Comparison of ENCODE assay signal across 20 mouse cellular contexts in the genomic region with DNA sequence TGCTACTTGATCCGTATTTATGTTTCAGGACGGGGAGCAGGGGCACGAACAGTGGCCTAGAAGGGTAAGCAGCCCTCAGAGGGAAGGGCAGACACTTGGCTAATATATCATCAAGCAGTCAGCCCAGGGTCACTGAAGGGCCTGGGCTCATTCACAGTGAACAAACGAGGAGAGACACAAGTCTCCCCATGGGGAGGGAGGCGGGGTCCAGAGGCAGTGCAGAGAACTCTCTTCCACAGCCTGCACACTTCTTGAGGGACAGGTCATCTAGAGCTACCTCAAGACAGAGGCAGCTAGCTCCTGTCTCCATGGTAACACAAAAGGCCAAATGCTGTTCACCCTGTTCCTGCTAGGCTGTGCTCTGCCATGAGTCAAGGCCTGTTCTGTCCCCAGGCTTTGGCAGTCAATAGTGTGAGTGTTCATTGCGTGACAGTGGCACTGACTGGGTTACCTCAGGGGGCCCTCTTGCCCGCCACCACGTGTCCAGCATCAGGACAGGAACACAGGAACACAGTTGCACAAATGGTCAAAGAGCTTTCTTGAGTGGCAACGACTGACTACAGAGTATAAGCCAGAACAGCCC.
DNase-seq lines count a peak whose midpoint lies in the region; ATAC-seq and TF ChIP-seq lines count a peak whose summit lies in the region.
"Had no signal": no experiment of that assay in that cellular context is flagged by ENCODE, and none has a peak within 500 bp of the region (broad histone marks: within the 10 kb centered on the region; RNA-seq: fewer than 3 reads in every experiment).

No protein-coding gene starts in this region.

- 0 out of 2 replicates have a peak, but pooled peaks cover 4% of the 10 kb centered on the region for H3K36me3 ChIP-seq in kidney, embryonic 16.5 days (ENCODE audit: insufficient read depth, low read length)
- H3K36me3 ChIP-seq in embryonic facial prominence, embryonic 10.5 days (replicated peaks), result peaks cover 24% of the 10 kb centered on the region
- no peaks in the 10 kb centered on the region for H3K36me3 ChIP-seq in neural tube, embryonic 11.5 days (ENCODE audit: control insufficient read depth, insufficient read depth, low read length)
- H3K36me3 ChIP-seq in intestine, postnatal 0 days (ENCODE audit: control insufficient read depth, insufficient read depth), result peaks cover 17% of the 10 kb centered on the region

- no peak for TF ChIP-seq CTCF in intestine, postnatal 0 days (IDR thresholded peaks at IDR 0.05; ENCODE audit: low read depth)

- no peak overlapping the region for H3K4me3 ChIP-seq in kidney, embryonic 16.5 days (ENCODE audit: low read length)
- H3K4me3 ChIP-seq in embryonic facial prominence, embryonic 10.5 days, result no peak overlapping the region
- H3K4me3 ChIP-seq in neural tube, embryonic 11.5 days (ENCODE audit: low read depth, low read length), result no peak overlapping the region
- no peak overlapping the region for H3K4me3 ChIP-seq in intestine, postnatal 0 days (ENCODE audit: low read depth, low read length)
- H3K4me3 ChIP-seq: heart, embryonic 13.5 days; megakaryocyte, embryonic 14.5 days had no signal

- peaks cover 20% of the 10 kb centered on the region; the same call in 1 of the 2 replicates for H3K4me1 ChIP-seq in kidney, embryonic 16.5 days (ENCODE audit: insufficient read depth, low read length)
- H3K4me1 ChIP-seq in embryonic facial prominence, embryonic 10.5 days, result peaks cover 60% of the 10 kb centered on the region
- peaks cover 6% of the 10 kb centered on the region for H3K4me1 ChIP-seq in neural tube, embryonic 11.5 days (ENCODE audit: control insufficient read depth, insufficient read depth, low read length)
- no peaks in the 10 kb centered on the region for H3K4me1 ChIP-seq in intestine, postnatal 0 days (replicated peaks; ENCODE audit: control insufficient read depth, insufficient read depth, low read length)

- no peak overlapping the region for H3K27ac ChIP-seq in kidney, embryonic 16.5 days (ENCODE audit: low read length)
- H3K27ac ChIP-seq in embryonic facial prominence, embryonic 10.5 days (replicated peaks), result 0 out of 2 replicates have a peak overlapping the region, but pooled peaks have one; percentile 8
- no peak overlapping the region for H3K27ac ChIP-seq in neural tube, embryonic 11.5 days (ENCODE audit: low read depth, low read length)
- no peak overlapping the region for H3K27ac ChIP-seq in intestine, postnatal 0 days (ENCODE audit: low read depth, low read length)
- H3K27ac ChIP-seq: heart, embryonic 13.5 days had no signal

- H3K27me3 ChIP-seq in kidney, embryonic 16.5 days (ENCODE audit: insufficient read depth, low read length), result no peaks in the 10 kb centered on the region
- no peaks in the 10 kb centered on the region for H3K27me3 ChIP-seq in embryonic facial prominence, embryonic 10.5 days (replicated peaks; ENCODE audit: low read depth, poor library complexity, severe bottlenecking)
- no peaks in the 10 kb centered on the region for H3K27me3 ChIP-seq in neural tube, embryonic 11.5 days (ENCODE audit: control insufficient read depth, insufficient read depth, low read length)
- H3K27me3 ChIP-seq in intestine, postnatal 0 days (replicated peaks; ENCODE audit: control insufficient read depth, insufficient read depth, low read length), result no peaks in the 10 kb centered on the region
- H3K27me3 ChIP-seq: heart, embryonic 13.5 days had no signal

- no peak overlapping the region for H3K4me2 ChIP-seq in kidney, embryonic 16.5 days (replicated peaks; ENCODE audit: low read depth, low read length)
- no peak overlapping the region for H3K4me2 ChIP-seq in neural tube, embryonic 11.5 days (ENCODE audit: low read depth)
- no peak overlapping the region for H3K4me2 ChIP-seq in intestine, postnatal 0 days (replicated peaks; ENCODE audit: low read depth)
- H3K4me2 ChIP-seq: heart, embryonic 13.5 days had no signal

- 43% methylated on average over 9 of the region's 9 CpGs for WGBS in kidney, embryonic 16.5 days
- WGBS in embryonic facial prominence, embryonic 10.5 days, result 65% methylated on average over 9 of the region's 9 CpGs
- WGBS in neural tube, embryonic 11.5 days, result 33% methylated on average over 9 of the region's 9 CpGs
- WGBS in intestine, postnatal 0 days, result 66% methylated on average over 9 of the region's 9 CpGs

- H3K9me3 ChIP-seq in kidney, embryonic 16.5 days (ENCODE audit: low read length), result no peaks in the 10 kb centered on the region
- H3K9me3 ChIP-seq in embryonic facial prominence, embryonic 10.5 days, result no peaks in the 10 kb centered on the region
- no peaks in the 10 kb centered on the region for H3K9me3 ChIP-seq in neural tube, embryonic 11.5 days (ENCODE audit: control insufficient read depth, low read length)
- H3K9me3 ChIP-seq in intestine, postnatal 0 days (ENCODE audit: control insufficient read depth), result no peaks in the 10 kb centered on the region
- H3K9me3 ChIP-seq: heart, embryonic 13.5 days had no signal

- DNase-seq in cerebellum, adult 11-12 months, result peak; percentile 2
- no peak for DNase-seq in cerebellum, postnatal 10 days
- no peak for DNase-seq in kidney, postnatal 36 days
- no peak for DNase-seq in embryonic facial prominence, embryonic 10.5 days (ENCODE audit: low spot score)
- peak; percentile 44 for DNase-seq in neural tube, embryonic 11.5 days (ENCODE audit: low spot score)
- DNase-seq: B cell, adult 2 months; cerebellum, adult 2 months; heart, adult 11 months; heart, postnatal 36 days; kidney, postnatal 25 days; liver; liver, postnatal 0 days; lung, postnatal 14 days; retina, postnatal 1 day; thymus, postnatal 4 days had no signal

- H3K9ac ChIP-seq in kidney, embryonic 16.5 days (replicated peaks; ENCODE audit: low read length), result no peak overlapping the region
- no peak overlapping the region for H3K9ac ChIP-seq in neural tube, embryonic 11.5 days (ENCODE audit: low read length)
- no peak overlapping the region for H3K9ac ChIP-seq in intestine, postnatal 0 days (ENCODE audit: low read depth, low read length)
- H3K9ac ChIP-seq: heart, embryonic 13.5 days; liver, postnatal 0 days had no signal

- ATAC-seq in kidney, embryonic 16.5 days (ENCODE audit: low FRiP score, low TSS enrichment), result 0 out of 2 replicates have a peak, but pooled peaks have one; percentile 29
- no peak for ATAC-seq in neural tube, embryonic 11.5 days (ENCODE audit: insufficient read depth, low FRiP score, low TSS enrichment)
- no peak for ATAC-seq in intestine, postnatal 0 days
- ATAC-seq: forebrain, embryonic 16.5 days; liver, postnatal 0 days had no signal

Comparison
In these comparisons a context has a peak if more than half of its experiments do, and no peak if none do; other contexts are left out.
1. DNase-seq: peak in cerebellum, adult 11-12 months (single experiment) and neural tube, embryonic 11.5 days (single experiment); none in cerebellum, postnatal 10 days (0 of 2), kidney, postnatal 36 days (0 of 2) and embryonic facial prominence, embryonic 10.5 days (single experiment).